Mouse (Mus musculus) C2C12 (cell line): Measurements from ENCODE around the gene Sfmbt2. TPM values are rescaled to one million over a fixed set of nuclear protein-coding genes. Genes with fewer than 3 reads are reported as not detected.

Experiments used
- H3K27me3 ChIP-seq: one replicate; pipeline ENCODE4 v1.6.1; 2011; ENCODE audit not compliant: control insufficient read depth, insufficient read depth, insufficient read length
- H3K36me3 ChIP-seq: one replicate; pipeline ENCODE4 v1.6.1; 2011; ENCODE audit not compliant: control insufficient read depth, insufficient read depth
- H3K4me3 ChIP-seq: one replicate; pipeline ENCODE4 v1.5.1; 2011; ENCODE audit warnings: mild to moderate bottlenecking, control low read depth; ENCODE audit not compliant: poor library complexity, insufficient read depth, severe bottlenecking
- H3K79me2 ChIP-seq: one replicate; pipeline ENCODE4 v1.6.1; 2011; ENCODE audit not compliant: control insufficient read depth, insufficient read depth
- H3K79me3 ChIP-seq: one replicate; pipeline ENCODE4 v1.6.1; 2011; ENCODE audit warnings: low read depth, control low read depth
- H3ac ChIP-seq: one replicate; pipeline ENCODE3; 2011; ENCODE audit warnings: low read depth; ENCODE audit not compliant: control insufficient read depth, insufficient read length
- CEBPB ChIP-seq: IDR thresholded peaks from one replicate; pipeline ENCODE4 v1.6.1; 2011; ENCODE audit warnings: low read depth, mild to moderate bottlenecking, control low read depth, moderate library complexity
- CTCF ChIP-seq: IDR thresholded peaks from one replicate; pipeline ENCODE4 v1.5.1; 2011; ENCODE audit not compliant: control insufficient read depth, insufficient read depth, insufficient read length
- FOSL1 ChIP-seq: IDR thresholded peaks from one replicate; pipeline ENCODE4 v1.8.0; 2011; ENCODE audit warnings: mild to moderate bottlenecking, low read length; ENCODE audit not compliant: poor library complexity, insufficient read depth, severe bottlenecking
- MAX ChIP-seq: IDR thresholded peaks from one replicate; pipeline ENCODE4 v1.6.1; 2011; ENCODE audit warnings: mild to moderate bottlenecking, control low read depth
- MYOD1 ChIP-seq: IDR thresholded peaks from one replicate; pipeline ENCODE4 v1.6.1; 2011; ENCODE audit warnings: low read depth; ENCODE audit not compliant: control insufficient read depth, insufficient read length
- MYOG ChIP-seq: IDR thresholded peaks from one replicate; pipeline ENCODE4 v1.6.1; 2011; ENCODE audit not compliant: control insufficient read depth, insufficient read length; ENCODE audit errors: extremely low read depth
- USF1 ChIP-seq: IDR thresholded peaks from one replicate; pipeline ENCODE4 v1.6.1; 2011; ENCODE audit warnings: low read depth, mild to moderate bottlenecking, control low read depth, moderate library complexity
- polyA plus RNA-seq: library from polyadenylated mRNA; unstranded; fragments of >200 nt; fragmentation: generic; extraction: Trizol; gene quantifications from one replicate; pipeline ENCODE4 v1.2.1, GENCODE M21; 2012; ENCODE audit warnings: missing spikeins

Sfmbt2 gene
- polyA plus RNA-seq, 1 experiment, result 0.11 TPM

GRCm38 (mm10) chr2:10372776-10373507 is 2.6 kb downstream of the Sfmbt2 start:
- TF ChIP-seq CTCF, result no peak
- TF ChIP-seq USF1, result no peak
- no peak for TF ChIP-seq FOSL1
- TF ChIP-seq CEBPB, result no peak
- TF ChIP-seq MYOD1, result no peak
- Histone ChIP-seq H3K27me3 (peaks cover 22% of the 10 kb centered on the region), H3ac (peak overlapping the region; percentile 38), H3K36me3 (no peaks in the 10 kb centered on the region), H3K79me2 (no peaks in the 10 kb centered on the region), H3K79me3 (no peaks in the 10 kb centered on the region), H3K4me3 (no peak overlapping the region)

- Histone ChIP-seq H3K79me2 (no peaks in the 10 kb centered on the region), H3K36me3 (no peaks in the 10 kb centered on the region), H3K27me3 (peaks cover 22% of the 10 kb centered on the region), H3ac (no peak overlapping the region), H3K79me3 (no peaks in the 10 kb centered on the region), H3K4me3 (peak overlapping the region; percentile 11)
- no peak for TF ChIP-seq CTCF
- TF ChIP-seq MYOG, result no peak
- TF ChIP-seq USF1, result no peak
- TF ChIP-seq FOSL1, result no peak
- no peak for TF ChIP-seq MYOD1
- TF ChIP-seq MAX, result no peak
Measured at GRCm38 (mm10) chr2:10373508-10374206, 3.3 kb downstream of the Sfmbt2 start.

GRCm38 (mm10) chr2:10374207-10375023 is 4.1 kb downstream of the Sfmbt2 start:
- Histone ChIP-seq H3K27me3 (peaks cover 22% of the 10 kb centered on the region), H3K79me3 (no peaks in the 10 kb centered on the region), H3ac (no peak overlapping the region), H3K4me3 (no peak overlapping the region), H3K79me2 (no peaks in the 10 kb centered on the region), H3K36me3 (no peaks in the 10 kb centered on the region)
- TF ChIP-seq MYOG (no peak), MAX (no peak), USF1 (no peak), CEBPB (no peak), MYOD1 (no peak), FOSL1 (no peak), CTCF (no peak)

- Histone ChIP-seq H3ac (no peak overlapping the region), H3K79me2 (no peaks in the 10 kb centered on the region), H3K4me3 (no peak overlapping the region), H3K36me3 (no peaks in the 10 kb centered on the region), H3K79me3 (no peaks in the 10 kb centered on the region), H3K27me3 (peaks cover 22% of the 10 kb centered on the region)
- TF ChIP-seq USF1 (no peak), CTCF (no peak), FOSL1 (no peak), MYOD1 (no peak), MYOG (no peak), MAX (no peak), CEBPB (no peak)
Measured at GRCm38 (mm10) chr2:10375024-10375372, 4.7 kb downstream of the Sfmbt2 start.

GRCm38 (mm10) chr2:10389988-10390387 is 19.7 kb downstream of the Sfmbt2 start:
- Histone ChIP-seq H3K79me3 (no peaks in the 10 kb centered on the region), H3K79me2 (no peaks in the 10 kb centered on the region), H3K4me3 (no peak overlapping the region), H3ac (no peak overlapping the region), H3K27me3 (no peaks in the 10 kb centered on the region), H3K36me3 (no peaks in the 10 kb centered on the region)
- TF ChIP-seq MYOG, result no peak

- H3ac ChIP-seq, result no peak overlapping the region
- no peaks in the 10 kb centered on the region for H3K27me3 ChIP-seq
- H3K4me3 ChIP-seq, result no peak overlapping the region
- no peaks in the 10 kb centered on the region for H3K79me2 ChIP-seq
- TF ChIP-seq MYOG (no peak), FOSL1 (no peak), MAX (no peak), MYOD1 (no peak), CTCF (no peak), USF1 (no peak), CEBPB (no peak)
- no peaks in the 10 kb centered on the region for H3K36me3 ChIP-seq
- H3K79me3 ChIP-seq, result no peaks in the 10 kb centered on the region
Measured at GRCm38 (mm10) chr2:10390791-10391190, 20.5 kb downstream of the Sfmbt2 start.
